11 mouse cellular contexts compared by ENCODE assay signal in the genomic region with DNA sequence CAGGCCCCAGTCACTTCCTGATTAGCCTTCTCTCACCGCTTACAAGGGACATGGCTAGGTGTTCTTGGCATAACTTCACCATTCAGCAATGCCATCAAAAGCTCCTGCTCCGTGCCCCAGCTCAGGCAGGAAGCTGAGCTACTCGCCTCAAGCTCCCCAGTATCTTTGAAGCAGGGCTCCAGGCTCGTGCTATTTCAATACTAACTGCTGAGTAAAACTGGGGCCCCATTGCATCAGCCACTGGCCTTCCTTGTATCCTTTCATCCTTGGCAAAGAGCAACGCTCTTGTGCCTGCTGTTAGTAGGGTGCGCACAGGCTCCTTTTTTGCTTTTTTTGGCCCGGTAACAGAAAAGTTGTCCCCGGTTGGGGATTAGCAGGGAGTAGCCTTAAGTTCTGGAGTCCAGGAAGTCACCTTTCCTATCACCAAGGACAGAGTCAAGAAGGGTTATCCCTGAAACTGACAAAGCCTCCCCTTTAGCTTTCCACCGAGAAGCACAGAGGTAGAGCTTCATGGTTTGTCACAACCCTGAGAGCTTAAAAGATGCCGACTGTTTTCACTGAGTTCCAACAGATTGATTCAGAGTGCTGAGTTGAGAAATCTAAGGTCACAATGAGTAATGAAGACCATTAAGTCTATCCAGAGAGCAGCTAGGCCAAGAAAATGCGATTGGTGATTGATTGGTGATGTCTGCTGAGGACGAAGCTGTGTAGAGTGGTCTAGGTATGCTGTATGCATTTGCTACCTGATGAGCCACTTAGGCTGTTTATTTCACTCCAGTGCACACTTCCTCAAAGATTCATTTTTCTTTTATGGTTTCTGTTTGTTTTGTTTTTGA. TPM values are rescaled to one million over a fixed set of nuclear protein-coding genes. Genes with fewer than 3 reads are reported as not detected.
DNase-seq lines count a peak whose midpoint lies in the region; TF ChIP-seq lines count a peak whose summit lies in the region.
"Had no signal": no experiment of that assay in that cellular context is flagged by ENCODE, and none has a peak within 500 bp of the region (broad histone marks: within the 10 kb centered on the region; RNA-seq: fewer than 3 reads in every experiment).

No protein-coding gene starts in this region.

- peak; percentile 1 for DNase-seq in spleen, adult 12 weeks (ENCODE audit: low spot score)
- DNase-seq in spleen, postnatal 14 days (ENCODE audit: low spot score in 2 of 2): no peak
- DNase-seq in CH12.LX (ENCODE audit: extremely low read depth): peak; percentile 60
- peak; percentile 74 for DNase-seq in adrenal gland, adult 8-10 months
- no peak for DNase-seq in cerebellum, adult 2 months
- DNase-seq in kidney, postnatal 14 days: no peak
- DNase-seq: lung, postnatal 36 days had no signal

- no peak for TF ChIP-seq RAD21 in CH12.LX (IDR thresholded peaks at IDR 0.05; ENCODE audit: low read depth, low read length)

- H3K27me3 ChIP-seq in CH12.LX (replicated peaks) (no peaks in the 10 kb centered on the region), myocyte (ENCODE audit: control insufficient read depth, insufficient read depth, insufficient read length) (peaks cover 2% of the 10 kb centered on the region)
- no peaks in the 10 kb centered on the region for H3K27me3 ChIP-seq in cerebellum, adult 2 months (ENCODE audit: control insufficient read depth, insufficient read depth, low read length)

- WGBS in cerebellum, adult 2 months: 88% methylated on average over 12 of the region's 12 CpGs

- no peaks in the 10 kb centered on the region for H3K9me3 ChIP-seq in CH12.LX (replicated peaks; ENCODE audit: low read length)
- H3K9me3 ChIP-seq: embryonic facial prominence, embryonic 12.5 days; midbrain, embryonic 12.5 days had no signal

- no peak for TF ChIP-seq CTCF in CH12.LX (conservative IDR thresholded peaks at IDR 0.05 in 1 of 2, IDR thresholded peaks at IDR 0.05 in 1 of 2; ENCODE audit: low read depth in 2 of 2, low read length in 2 of 2)
- no peak for TF ChIP-seq CTCF in cerebellum, adult 2 months (IDR thresholded peaks at IDR 0.05; ENCODE audit: borderline replicate concordance, insufficient read depth, low read depth, low read length)

- peak overlapping the region; percentile 45 for H3K27ac ChIP-seq in CH12.LX (ENCODE audit: insufficient read depth, low read depth)
- no peak overlapping the region for H3K27ac ChIP-seq in cerebellum, adult 2 months (ENCODE audit: insufficient read depth, low read length)
- H3K27ac ChIP-seq: embryonic facial prominence, embryonic 12.5 days; kidney, postnatal 0 days; midbrain, embryonic 12.5 days had no signal

- H3ac ChIP-seq in myocyte (ENCODE audit: control insufficient read depth, insufficient read length): no peak overlapping the region

- H3K4me3 ChIP-seq in CH12.LX (replicated peaks in 1 of 3; ENCODE audit: low read depth in 2 of 3, low read length in 2 of 3, poor library complexity in 1 of 3) (peak overlapping the region in 1 of 3 experiments; percentile 37), myocyte (no peak overlapping the region)
- no peak overlapping the region for H3K4me3 ChIP-seq in cerebellum, adult 2 months (replicated peaks; ENCODE audit: insufficient read depth, low read depth, low read length)
- H3K4me3 ChIP-seq: embryonic facial prominence, embryonic 12.5 days; midbrain, embryonic 12.5 days had no signal

- H3K36me3 ChIP-seq in CH12.LX (replicated peaks in 1 of 2; ENCODE audit: control insufficient read depth in 1 of 2, insufficient read depth in 1 of 2, low read length in 1 of 2) (peaks cover 29 to 49% of the 10 kb centered on the region in 2 experiments), myocyte (ENCODE audit: control insufficient read depth, insufficient read depth) (no peaks in the 10 kb centered on the region)
- H3K36me3 ChIP-seq: embryonic facial prominence, embryonic 12.5 days; midbrain, embryonic 12.5 days had no signal

- dilution Hi-C loops in CH12.LX (cut with MboI; ENCODE audit: extremely low pct_ligation_motif_present, extremely low pct_unique_long_range_greater_than_20kb, low sequenced_read_pairs): no loop called here

- no peak overlapping the region for H3K4me2 ChIP-seq in CH12.LX (ENCODE audit: insufficient read depth, low read depth, poor library complexity, severe bottlenecking)
- H3K4me2 ChIP-seq in myocyte (ENCODE audit: low read depth): peak overlapping the region; percentile 8
- H3K4me2 ChIP-seq: embryonic facial prominence, embryonic 12.5 days; midbrain, embryonic 12.5 days had no signal

- H3K9ac ChIP-seq in CH12.LX (ENCODE audit: insufficient read depth, low read depth): peak overlapping the region; percentile 34
- H3K9ac ChIP-seq: embryonic facial prominence, embryonic 12.5 days; midbrain, embryonic 12.5 days had no signal

- H3K4me1 ChIP-seq in CH12.LX (ENCODE audit: control insufficient read depth in 1 of 2, insufficient read depth in 2 of 2): peaks cover 38 to 88% of the 10 kb centered on the region in 2 experiments
- H3K4me1 ChIP-seq in cerebellum, adult 2 months (ENCODE audit: control insufficient read depth, insufficient read depth, low read length): no peaks in the 10 kb centered on the region

- in situ Hi-C loops in CH12.LX (cut with MboI; ENCODE audit: low pct_ligation_motif_present, low pct_unique_long_range_greater_than_20kb, low sequenced_read_pairs): loop anchor here (10.0 kb wide), 1 partner anchor 238 kb away; no protein-coding TSS in a partner anchor

- TF ChIP-seq POLR2A in CH12.LX (IDR thresholded peaks at IDR 0.05; ENCODE audit: low read depth, low read length) (no peak), myocyte (IDR thresholded peaks at IDR 0.05; ENCODE audit: insufficient read length, low read depth) (peak; percentile 66)
- TF ChIP-seq POLR2A in cerebellum, adult 2 months (IDR thresholded peaks at IDR 0.05; ENCODE audit: borderline replicate concordance, insufficient read depth, low read length): no peak

- H3K79me2 ChIP-seq in CH12.LX (replicated peaks; ENCODE audit: control insufficient read depth, extremely low read depth, insufficient read depth, poor library complexity, severe bottlenecking) (no peaks in the 10 kb centered on the region), myocyte (ENCODE audit: control insufficient read depth, insufficient read depth) (no peaks in the 10 kb centered on the region)

- TF ChIP-seq EP300 in CH12.LX (IDR thresholded peaks at IDR 0.05; ENCODE audit: low read length): no peak

TF ChIP-seq in CH12.LX, 34 proteins besides CTCF, POLR2A, EP300 and RAD21:
- peak; percentile 46 for TF ChIP-seq ELF1 (IDR thresholded peaks at IDR 0.05; ENCODE audit: low read depth, low read length)
- TF ChIP-seq IRF4 (IDR thresholded peaks at IDR 0.05; ENCODE audit: low read depth, low read length): peak; percentile 84
- 0 out of 2 replicates have a peak, but pooled peaks have one; percentile 12 for TF ChIP-seq MEF2A (IDR thresholded peaks at IDR 0.05; ENCODE audit: borderline replicate concordance, low read depth, low read length)
- TF ChIP-seq MAFK (IDR thresholded peaks at IDR 0.05; ENCODE audit: insufficient replicate concordance, low read length): no peak
- no peak for TF ChIP-seq MAX (IDR thresholded peaks at IDR 0.05; ENCODE audit: low read length)

TF ChIP-seq in myocyte, 11 proteins besides CTCF, POLR2A, EP300 and RAD21:
- peak; percentile 59 for TF ChIP-seq POLR2AphosphoS2 (IDR thresholded peaks at IDR 0.05; ENCODE audit: insufficient read length, low read depth)
- no peak for TF ChIP-seq MYOG (IDR thresholded peaks at IDR 0.05; ENCODE audit: control insufficient read depth in 1 of 3, insufficient read depth in 1 of 3, insufficient read length in 2 of 3, low read depth in 2 of 3)
- TF ChIP-seq MYOD1 (IDR thresholded peaks at IDR 0.05; ENCODE audit: control insufficient read depth in 1 of 3, insufficient read length in 2 of 3, low read depth in 2 of 3): no peak
- peak; percentile 84 for TF ChIP-seq CEBPB (IDR thresholded peaks at IDR 0.05; ENCODE audit: insufficient read depth, poor library complexity, severe bottlenecking)
- peak; percentile 32 for TF ChIP-seq MAX (IDR thresholded peaks at IDR 0.05; ENCODE audit: low read depth)
- TF ChIP-seq TCF12 (IDR thresholded peaks at IDR 0.05; ENCODE audit: insufficient read depth, poor library complexity, severe bottlenecking): no peak

RNA-seq across cellular contexts. Expression of gene Cd82, which starts 45.8 kb away (rescaled TPM):
- 164 and 215 TPM in 2 replicates for total RNA-seq in CH12.LX (2012; rRNA removed)
- total RNA-seq in CH12.LX (2014; rRNA removed): 157 and 177 TPM in 2 replicates
- 249 and 294 TPM in 2 replicates for polyA plus RNA-seq in CH12.LX (2012; ENCODE audit: insufficient read length, low read depth)
- 100 to 1,000 TPM in 1 of 4 experiments, 10 to 100 TPM in 3; 74.6 to 101 (median 78.3) TPM for total RNA-seq in adrenal gland, adult 8-10 months (2022)
- polyA plus RNA-seq in myocyte (2012; fragmentation: generic; extraction: Trizol): 411 TPM
- polyA plus RNA-seq in cerebellum, adult 2 months (2012; rRNA removed): 41.0 and 47.4 TPM in 2 replicates

Comparison
In these comparisons a context has a peak if more than half of its experiments do, and no peak if none do; other contexts are left out.
1. DNase-seq: peak in spleen, adult 12 weeks (single experiment), CH12.LX (single experiment) and adrenal gland, adult 8-10 months (single experiment); none in spleen, postnatal 14 days (0 of 2), cerebellum, adult 2 months (0 of 2) and kidney, postnatal 14 days (single experiment).